Mouse (Mus musculus): ENCODE measurements around the gene Perp. TPM values are rescaled to one million over a fixed set of nuclear protein-coding genes. Genes with fewer than 3 reads are reported as not detected.

Gene Perp
- polyA plus RNA-seq, 1 experiment: 10.8 TPM

- no peak overlapping the region for H3K27ac ChIP-seq (ENCODE audit: insufficient read depth, low read length)
- no peak for TF ChIP-seq POLR2A (IDR thresholded peaks at IDR 0.05; ENCODE audit: low read depth, low read length)
- TF ChIP-seq CTCF (IDR thresholded peaks at IDR 0.05; ENCODE audit: borderline replicate concordance, insufficient read depth, low read length): no peak
- no peaks in the 10 kb centered on the region for H3K4me1 ChIP-seq (ENCODE audit: control insufficient read depth, insufficient read depth, low read length)
- H3K4me3 ChIP-seq (ENCODE audit: insufficient read depth, low read length): no peak overlapping the region
These were observed 8.9 kb upstream of the Perp start for GRCm38 (mm10) chr10:18835684-18836479.

DNA sequence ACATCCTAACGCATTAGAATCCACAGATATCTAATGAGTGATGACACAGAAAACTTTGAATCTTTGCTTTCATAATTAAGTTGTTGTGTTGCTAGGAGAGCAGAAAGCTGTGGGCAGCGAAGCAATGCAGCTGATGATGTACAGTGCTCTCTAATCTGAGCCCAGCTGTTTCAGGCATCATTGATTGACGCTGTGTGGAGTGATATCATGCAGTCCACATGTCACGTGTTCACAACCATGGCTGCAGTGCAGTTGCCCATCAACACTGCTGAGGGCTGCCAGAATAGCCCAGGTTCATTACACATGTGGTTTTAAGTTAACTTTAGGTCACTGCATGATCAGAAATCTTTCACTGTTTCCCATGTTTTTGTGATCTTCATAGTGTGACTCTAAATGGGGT is 5.3 kb upstream of the Perp start:
- TF ChIP-seq CTCF (IDR thresholded peaks at IDR 0.05; ENCODE audit: borderline replicate concordance, insufficient read depth, low read length): no peak
- TF ChIP-seq POLR2A (IDR thresholded peaks at IDR 0.05; ENCODE audit: low read depth, low read length): no peak
- Histone ChIP-seq H3K27ac (ENCODE audit: insufficient read depth, low read length) (no peak overlapping the region), H3K4me3 (ENCODE audit: insufficient read depth, low read length) (no peak overlapping the region), H3K4me1 (ENCODE audit: control insufficient read depth, insufficient read depth, low read length) (no peaks in the 10 kb centered on the region)

- H3K4me1 ChIP-seq (ENCODE audit: control insufficient read depth, insufficient read depth, low read length): no peaks in the 10 kb centered on the region
- H3K4me3 ChIP-seq (ENCODE audit: insufficient read depth, low read length): no peak overlapping the region
- no peak overlapping the region for H3K27ac ChIP-seq (ENCODE audit: insufficient read depth, low read length)
- no peak for TF ChIP-seq CTCF (IDR thresholded peaks at IDR 0.05; ENCODE audit: borderline replicate concordance, insufficient read depth, low read length)
These were observed 4.1 kb upstream of the Perp start for GRCm38 (mm10) chr10:18840736-18841135.

DNA sequence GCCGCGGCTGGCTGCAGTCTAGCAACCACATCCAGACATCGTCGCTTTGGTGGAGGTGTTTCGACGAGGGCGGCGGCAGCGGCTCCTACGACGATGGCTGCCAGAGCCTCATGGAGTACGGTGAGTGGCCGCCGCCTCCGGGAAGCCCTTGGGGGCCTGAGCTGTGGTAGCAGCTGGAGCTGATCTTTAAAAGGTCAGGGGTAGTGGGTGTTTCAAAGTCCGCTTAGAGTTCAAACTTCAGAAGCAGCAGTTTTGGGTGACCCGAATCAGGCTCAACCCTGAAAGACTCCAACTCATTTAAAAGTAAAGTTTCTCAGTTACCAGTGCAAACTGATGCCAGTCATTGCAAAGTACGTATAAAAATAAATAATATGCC is 455 bp downstream of the Perp start:
- peak overlapping the region; percentile 41 for H3K4me3 ChIP-seq (ENCODE audit: insufficient read depth, low read length)
- H3K27ac ChIP-seq (ENCODE audit: insufficient read depth, low read length): no peak overlapping the region
- no peaks in the 10 kb centered on the region for H3K4me1 ChIP-seq (ENCODE audit: control insufficient read depth, insufficient read depth, low read length)
- TF ChIP-seq CTCF (IDR thresholded peaks at IDR 0.05; ENCODE audit: borderline replicate concordance, insufficient read depth, low read length) (no peak), POLR2A (IDR thresholded peaks at IDR 0.05; ENCODE audit: low read depth, low read length) (no peak)

GRCm38 (mm10) chr10:18845711-18846110 is 891 bp downstream of the Perp start:
- Histone ChIP-seq H3K27ac (ENCODE audit: insufficient read depth, low read length) (no peak overlapping the region), H3K4me3 (ENCODE audit: insufficient read depth, low read length) (peak overlapping the region; percentile 27), H3K4me1 (ENCODE audit: control insufficient read depth, insufficient read depth, low read length) (no peaks in the 10 kb centered on the region)
- TF ChIP-seq POLR2A (IDR thresholded peaks at IDR 0.05; ENCODE audit: low read depth, low read length): no peak
- no peak for TF ChIP-seq CTCF (IDR thresholded peaks at IDR 0.05; ENCODE audit: borderline replicate concordance, insufficient read depth, low read length)

- no peak overlapping the region for H3K4me3 ChIP-seq (ENCODE audit: insufficient read depth, low read length)
- no peak overlapping the region for H3K27ac ChIP-seq (ENCODE audit: insufficient read depth, low read length)
- no peaks in the 10 kb centered on the region for H3K4me1 ChIP-seq (ENCODE audit: control insufficient read depth, insufficient read depth, low read length)
- TF ChIP-seq CTCF (IDR thresholded peaks at IDR 0.05; ENCODE audit: borderline replicate concordance, insufficient read depth, low read length): no peak
- TF ChIP-seq POLR2A (IDR thresholded peaks at IDR 0.05; ENCODE audit: low read depth, low read length): no peak
These were observed 1.8 kb downstream of the Perp start for GRCm38 (mm10) chr10:18846474-18847264.

- no peak overlapping the region for H3K4me3 ChIP-seq (ENCODE audit: insufficient read depth, low read length)
- TF ChIP-seq CTCF (IDR thresholded peaks at IDR 0.05; ENCODE audit: borderline replicate concordance, insufficient read depth, low read length) (no peak), POLR2A (IDR thresholded peaks at IDR 0.05; ENCODE audit: low read depth, low read length) (no peak)
- no peaks in the 10 kb centered on the region for H3K4me1 ChIP-seq (ENCODE audit: control insufficient read depth, insufficient read depth, low read length)
- H3K27ac ChIP-seq (ENCODE audit: insufficient read depth, low read length): no peak overlapping the region
These were observed 5.4 kb downstream of the Perp start for GRCm38 (mm10) chr10:18850177-18850576.

GRCm38 (mm10) chr10:18853417-18853816 is 8.6 kb downstream of the Perp start:
- H3K4me1 ChIP-seq (ENCODE audit: control insufficient read depth, insufficient read depth, low read length): no peaks in the 10 kb centered on the region
- no peak for TF ChIP-seq POLR2A (IDR thresholded peaks at IDR 0.05; ENCODE audit: low read depth, low read length)
- TF ChIP-seq CTCF (IDR thresholded peaks at IDR 0.05; ENCODE audit: borderline replicate concordance, insufficient read depth, low read length): no peak
- no peak overlapping the region for H3K27ac ChIP-seq (ENCODE audit: insufficient read depth, low read length)
- H3K4me3 ChIP-seq (ENCODE audit: insufficient read depth, low read length): no peak overlapping the region

DNA sequence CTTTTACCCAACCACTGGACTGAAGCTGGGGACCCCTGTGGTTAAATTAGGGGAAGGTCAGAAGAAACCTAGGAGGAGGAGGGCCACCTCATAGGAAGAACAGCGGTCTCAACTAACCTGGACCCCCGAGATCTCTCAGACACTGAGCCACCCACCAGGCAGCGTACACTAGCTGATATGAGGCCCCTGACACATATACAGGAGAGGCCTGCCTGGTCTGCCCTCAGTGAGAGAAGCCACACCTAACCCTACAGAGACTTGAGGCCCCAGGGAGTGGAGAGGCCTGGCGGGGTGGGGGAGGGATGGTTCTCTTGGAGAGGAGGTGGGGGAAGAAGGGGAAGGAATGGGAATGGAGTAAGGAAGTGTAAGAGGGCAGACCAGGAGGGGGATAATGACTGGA is 12.4 kb downstream of the Perp start:
- Histone ChIP-seq H3K4me1 (ENCODE audit: control insufficient read depth, insufficient read depth, low read length) (no peaks in the 10 kb centered on the region), H3K4me3 (ENCODE audit: insufficient read depth, low read length) (no peak overlapping the region), H3K27ac (ENCODE audit: insufficient read depth, low read length) (no peak overlapping the region)
- TF ChIP-seq POLR2A (IDR thresholded peaks at IDR 0.05; ENCODE audit: low read depth, low read length) (no peak), CTCF (IDR thresholded peaks at IDR 0.05; ENCODE audit: borderline replicate concordance, insufficient read depth, low read length) (no peak)

DNA sequence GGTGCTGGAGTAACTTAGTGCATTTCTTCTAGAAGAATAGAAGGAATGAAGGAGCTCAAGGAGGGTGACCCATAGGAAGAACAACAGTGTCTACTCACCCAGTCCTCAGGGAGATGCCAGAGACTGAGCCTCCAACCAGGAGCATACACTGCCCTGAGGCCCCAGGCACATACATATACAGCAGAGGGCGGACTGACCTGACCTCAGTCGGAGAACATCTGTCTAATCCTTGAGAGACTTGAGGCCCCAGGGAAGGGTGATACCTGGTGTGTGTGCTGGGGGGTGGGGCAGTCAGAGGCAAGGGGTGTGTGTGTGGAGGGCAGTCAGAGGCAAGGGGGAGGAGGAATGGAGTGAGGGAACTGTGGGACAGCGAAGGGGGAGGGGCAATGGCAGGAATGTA is 14.8 kb downstream of the Perp start:
- Histone ChIP-seq H3K27ac (ENCODE audit: insufficient read depth, low read length) (no peak overlapping the region), H3K4me3 (ENCODE audit: insufficient read depth, low read length) (no peak overlapping the region), H3K4me1 (ENCODE audit: control insufficient read depth, insufficient read depth, low read length) (no peaks in the 10 kb centered on the region)
- TF ChIP-seq CTCF (IDR thresholded peaks at IDR 0.05; ENCODE audit: borderline replicate concordance, insufficient read depth, low read length) (no peak), POLR2A (IDR thresholded peaks at IDR 0.05; ENCODE audit: low read depth, low read length) (no peak)

Data from embryonic fibroblast, embryonic 13.5 days (primary cell).